Mouse (Mus musculus) cortical plate, adult 2 months (tissue): ENCODE measurements around the gene Mtfp1. TPM values are rescaled to one million over a fixed set of nuclear protein-coding genes. Genes with fewer than 3 reads are reported as not detected.
A peak's percentile ranks its signal among the peaks of the same experiment; 100 is the strongest.

Experiments used
- H3K27ac ChIP-seq: fragments of 200-500 bp; 2 replicates; pipeline ENCODE4 v1.5.1; 2012; ENCODE audit warnings: low read length, control low read depth, inconsistent platforms; ENCODE audit not compliant: insufficient read depth
- H3K4me1 ChIP-seq: fragments of 200-500 bp; 2 replicates; pipeline ENCODE4 v1.6.1; 2011; ENCODE audit warnings: low read length; ENCODE audit not compliant: control insufficient read depth, insufficient read depth
- H3K4me3 ChIP-seq: fragments of 200-500 bp; 2 replicates; pipeline ENCODE4 v1.5.1; 2011; ENCODE audit warnings: mild to moderate bottlenecking, low read length, control low read depth; ENCODE audit not compliant: insufficient read depth
- CTCF ChIP-seq: fragments of 200-500 bp; IDR thresholded peaks from 2 replicates; pipeline ENCODE4 v1.5.1; 2011; ENCODE audit warnings: mild to moderate bottlenecking, control low read depth, low read length; ENCODE audit not compliant: insufficient read depth; ENCODE audit errors: extremely low read depth
- POLR2A ChIP-seq: fragments of 200-500 bp; IDR thresholded peaks from 2 replicates; pipeline ENCODE4 v1.6.1; 2011; ENCODE audit warnings: mild to moderate bottlenecking, low read length, control low read depth; ENCODE audit not compliant: insufficient read depth; ENCODE audit errors: extremely low read depth
- polyA plus RNA-seq: library from polyadenylated mRNA; depleted of rRNA; stranded (reverse); fragments of >200 nt; gene quantifications from 2 replicates; pipeline ENCODE4 v1.2.3, GENCODE M21; 2012

Mtfp1 gene
- polyA plus RNA-seq, 1 experiment, result 82.5 TPM

- H3K27ac ChIP-seq, result no peak overlapping the region
Observed at GRCm38 (mm10) chr11:4093459-4094377, 1.5 kb downstream of the Mtfp1 start.

GRCm38 (mm10) chr11:4087267-4087666 lies 8.0 kb downstream of the Mtfp1 start:
- H3K27ac ChIP-seq, result peak overlapping the region; percentile 48; the same call in 1 of the 2 replicates
- no peak overlapping the region for H3K4me3 ChIP-seq
- TF ChIP-seq CTCF (no peak), POLR2A (no peak)
- H3K4me1 ChIP-seq, result peaks cover 4% of the 10 kb centered on the region; the same call in 1 of the 2 replicates

More at GRCm38 (mm10) chr11:4093459-4094377, 1.5 kb downstream of the Mtfp1 start:
- Histone ChIP-seq H3K4me3 (peak overlapping the region; percentile 88), H3K4me1 (peaks cover 4% of the 10 kb centered on the region)
- no peak for TF ChIP-seq CTCF
- no peak for TF ChIP-seq POLR2A

GRCm38 (mm10) chr11:4086246-4086645 lies 9.0 kb downstream of the Mtfp1 start:
- H3K27ac ChIP-seq, result no peak overlapping the region
- TF ChIP-seq CTCF (no peak), POLR2A (no peak)
- no peak overlapping the region for H3K4me3 ChIP-seq
- peaks cover 4% of the 10 kb centered on the region; the same call in 1 of the 2 replicates for H3K4me1 ChIP-seq

- TF ChIP-seq CTCF (peak; percentile 90), POLR2A (no peak)
- Histone ChIP-seq H3K4me3 (no peak overlapping the region), H3K27ac (no peak overlapping the region), H3K4me1 (peaks cover 4% of the 10 kb centered on the region; the same call in 1 of the 2 replicates)
Observed at GRCm38 (mm10) chr11:4083316-4084078, 11.7 kb downstream of the Mtfp1 start.

GRCm38 (mm10) chr11:4080219-4080618 lies 15.0 kb downstream of the Mtfp1 start:
- TF ChIP-seq POLR2A (no peak), CTCF (peak; percentile 95)
- H3K4me1 ChIP-seq, result no peaks in the 10 kb centered on the region
- no peak overlapping the region for H3K4me3 ChIP-seq
- H3K27ac ChIP-seq, result no peak overlapping the region

GRCm38 (mm10) chr11:4078267-4078933 lies 16.8 kb downstream of the Mtfp1 start:
- TF ChIP-seq CTCF, result no peak
- no peaks in the 10 kb centered on the region for H3K4me1 ChIP-seq
- no peak overlapping the region for H3K4me3 ChIP-seq
- H3K27ac ChIP-seq, result no peak overlapping the region

GRCm38 (mm10) chr11:4076633-4077032 lies 18.6 kb downstream of the Mtfp1 start:
- no peak overlapping the region for H3K4me3 ChIP-seq
- TF ChIP-seq POLR2A, result no peak
- TF ChIP-seq CTCF, result no peak
- no peak overlapping the region for H3K27ac ChIP-seq
- no peaks in the 10 kb centered on the region for H3K4me1 ChIP-seq

GRCm38 (mm10) chr11:4069664-4070063 lies 25.6 kb downstream of the Mtfp1 start:
- Histone ChIP-seq H3K4me3 (no peak overlapping the region), H3K4me1 (peaks cover 4% of the 10 kb centered on the region; the same call in 1 of the 2 replicates), H3K27ac (no peak overlapping the region)
- TF ChIP-seq POLR2A, result no peak
- TF ChIP-seq CTCF, result no peak

GRCm38 (mm10) chr11:4064627-4065122 lies 30.6 kb downstream of the Mtfp1 start, which contains the start of gene Sec14l3:
Sec14l3 (plus strand) TSS chr11:4064841.
- no peak within 1 kb of the TSS for H3K27ac ChIP-seq
- TF ChIP-seq CTCF (no peak), POLR2A (no peak)
- H3K4me1 ChIP-seq, result peaks cover 9% of the 10 kb centered on the region
- no peak within 1 kb of the TSS for H3K4me3 ChIP-seq
